Mouse (Mus musculus) CD4-positive helper T cell, adult 2 months (primary cell): ENCODE data around the gene Fnip2.
"Not testable (repeated sequence)": the region's sequence is repeated elsewhere in the genome, so short reads cannot be mapped to it uniquely, and the experiment has no call there.

Experiments used
- DNase-seq: peaks from one replicate; pipeline ENCODE4 v3.0.0-alpha.2; 2012; ENCODE audit warnings: low read depth, missing footprints, low spot score

The Fnip2 gene

GRCm38 (mm10) chr3:79478400-79478799, 89.2 kb downstream of the Fnip2 start:
- DNase-seq, result no peak

DNA sequence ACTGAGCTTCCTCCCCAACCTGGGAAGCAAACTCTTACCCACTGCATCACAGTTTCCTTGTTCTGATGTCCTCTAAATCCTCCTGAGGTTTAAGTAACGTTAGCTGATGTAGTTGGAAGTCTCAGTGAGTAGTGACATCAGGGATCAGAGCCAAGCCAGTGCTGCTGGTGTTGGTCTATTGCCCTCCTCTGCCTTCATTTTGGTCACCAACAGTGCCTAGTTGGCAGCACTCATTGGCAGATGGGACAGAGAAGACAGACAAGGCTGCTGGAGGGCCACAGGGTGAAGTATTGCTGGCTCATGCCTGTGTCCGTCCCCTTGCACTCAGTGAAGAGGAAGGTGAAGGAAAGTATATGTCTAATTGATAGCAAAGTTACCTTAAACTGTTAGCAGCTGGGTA, 91.6 kb downstream of the Fnip2 start:
- no peak for DNase-seq

- no peak for DNase-seq
Measured at GRCm38 (mm10) chr3:79474911-79475310, 92.7 kb downstream of the Fnip2 start.

DNA sequence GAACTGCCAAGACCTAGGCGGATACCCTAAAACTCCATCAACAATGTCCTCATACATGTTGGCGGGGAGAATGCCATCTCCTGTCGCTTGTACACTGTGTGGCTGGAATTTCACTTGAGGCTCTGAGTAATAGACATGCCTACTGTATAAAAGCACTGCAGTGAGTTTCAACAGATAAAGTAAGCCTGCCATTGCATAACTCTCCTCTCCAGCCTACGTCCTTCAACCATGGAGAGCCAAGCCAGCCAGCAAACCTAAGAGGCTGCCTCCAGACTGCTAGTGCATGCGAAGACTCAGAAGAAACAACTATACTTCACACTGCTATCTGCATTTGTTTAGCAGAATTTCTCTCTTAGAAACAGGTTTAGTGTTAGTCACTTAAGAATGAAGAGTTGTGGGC, 95.2 kb downstream of the Fnip2 start:
- no peak for DNase-seq

DNA sequence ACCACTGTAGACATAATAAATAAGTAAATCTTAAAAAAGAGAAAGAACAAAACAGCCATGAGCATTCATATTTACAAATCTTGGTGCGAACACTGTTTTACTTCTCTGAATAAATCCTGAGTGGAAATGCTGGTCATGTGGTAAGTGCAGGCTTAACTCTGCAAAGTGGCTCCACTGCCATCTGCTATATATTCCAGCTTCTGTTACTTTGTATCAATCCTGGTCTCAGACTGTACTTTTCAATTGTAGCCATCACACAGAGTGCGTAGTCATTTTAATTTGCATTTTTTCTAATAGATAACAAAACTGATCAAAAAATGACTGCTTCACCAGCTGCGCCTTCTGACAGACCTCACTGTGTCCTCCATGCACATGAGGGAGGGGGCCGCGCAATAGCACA, 98.2 kb downstream of the Fnip2 start:
- DNase-seq, result no peak

DNA sequence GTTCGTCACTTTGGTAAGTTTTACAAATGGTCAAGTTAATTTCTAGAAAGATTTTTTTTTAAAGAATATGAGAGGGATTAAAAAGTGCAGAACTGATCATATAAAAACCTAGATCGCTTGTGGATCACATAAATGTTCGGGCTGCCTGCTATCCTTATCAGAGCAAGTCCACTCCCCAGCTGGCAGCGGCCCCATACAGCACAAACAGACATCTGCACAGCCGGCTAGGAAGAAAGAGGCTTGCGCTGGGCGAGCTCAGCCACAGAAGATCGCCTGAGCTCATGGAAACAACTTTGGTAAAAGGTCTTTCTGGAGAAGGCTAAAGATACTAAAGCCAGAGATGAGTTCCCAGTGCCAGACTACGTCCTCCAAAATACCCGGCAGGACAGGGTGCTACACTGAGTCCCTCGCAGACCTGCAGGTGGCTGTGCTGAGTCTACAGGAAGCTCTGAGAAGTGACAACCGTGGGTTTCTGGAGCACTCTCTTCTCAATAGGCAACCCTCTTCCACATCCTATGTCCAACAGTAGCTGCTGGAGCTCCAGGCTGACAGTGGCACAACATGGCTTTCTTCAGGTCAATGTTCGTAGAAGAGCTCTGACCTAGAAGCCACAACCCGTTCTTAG, 108.8 kb downstream of the Fnip2 start:
- DNase-seq, result no peak

- no peak for DNase-seq
Measured at GRCm38 (mm10) chr3:79455761-79456160, 111.8 kb downstream of the Fnip2 start.

DNA sequence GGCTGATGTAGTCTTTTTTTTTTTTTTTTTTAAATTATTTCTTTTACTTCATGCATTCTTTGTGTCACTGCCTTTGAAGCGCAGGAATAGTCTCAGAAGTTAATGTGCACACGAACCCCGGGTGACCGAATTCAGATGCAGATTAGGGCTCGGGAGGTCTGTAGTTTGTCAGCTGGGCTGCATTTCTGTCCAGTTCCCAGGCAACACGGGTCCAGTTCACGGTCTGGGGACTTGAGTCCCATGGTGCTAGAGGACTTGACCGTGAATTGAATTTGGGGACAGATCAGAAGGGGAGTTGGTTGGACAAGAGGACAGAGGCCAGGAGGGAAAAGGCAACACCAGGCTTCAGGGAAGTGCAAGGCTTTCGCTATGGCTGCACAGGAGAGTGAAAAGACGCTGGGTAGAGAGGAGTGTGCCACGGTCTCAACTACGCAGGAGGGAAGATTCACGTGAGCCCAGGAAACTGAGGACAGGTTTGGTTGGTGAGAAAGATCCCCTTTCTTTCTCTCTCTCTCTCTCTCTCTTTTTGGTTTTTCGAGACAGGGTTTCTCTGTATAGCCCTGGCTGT, 114.8 kb downstream of the Fnip2 start:
- no peak for DNase-seq

DNA sequence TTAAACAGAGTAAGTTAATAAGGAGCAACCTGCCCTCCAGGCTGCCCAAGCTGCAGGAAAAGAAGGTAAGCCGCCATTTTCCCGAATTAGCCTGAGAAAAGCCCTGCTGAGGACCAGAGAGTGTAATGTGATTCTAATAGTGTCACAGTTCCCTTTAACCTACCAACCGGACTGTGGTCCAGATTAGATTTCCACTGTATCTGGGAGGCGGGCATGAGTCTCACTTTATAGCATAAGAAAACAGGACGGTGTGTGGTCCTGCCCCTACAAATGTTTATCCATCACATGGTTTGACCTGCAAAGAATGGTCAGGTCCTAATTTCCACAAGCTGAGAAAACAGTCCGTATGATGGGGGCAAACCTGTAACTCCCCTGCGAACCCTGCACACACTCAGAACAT, 118.2 kb downstream of the Fnip2 start:
- no peak for DNase-seq

DNA sequence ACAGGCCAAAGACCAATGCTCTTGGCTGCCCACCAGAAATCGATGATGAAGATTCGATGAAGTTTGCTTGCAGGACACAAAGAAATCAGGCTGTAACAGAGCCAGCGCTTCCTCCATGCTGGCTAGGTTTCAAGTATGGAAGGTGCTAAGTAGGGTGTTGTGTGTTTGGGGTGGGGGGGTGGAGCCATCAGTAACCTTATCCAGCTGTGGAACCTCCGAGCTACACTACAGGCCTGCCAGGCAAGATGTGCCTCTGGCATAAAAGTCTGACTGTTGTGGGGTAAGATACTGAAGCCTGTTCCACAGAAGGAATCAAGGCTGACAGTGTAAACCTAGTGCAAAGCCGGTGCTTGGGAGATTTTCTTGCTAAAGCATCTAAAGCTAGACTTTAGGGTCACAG, 119.2 kb downstream of the Fnip2 start:
- DNase-seq, result no peak

GRCm38 (mm10) chr3:79446648-79447047, 120.9 kb downstream of the Fnip2 start:
- not testable (repeated sequence) for DNase-seq

DNA sequence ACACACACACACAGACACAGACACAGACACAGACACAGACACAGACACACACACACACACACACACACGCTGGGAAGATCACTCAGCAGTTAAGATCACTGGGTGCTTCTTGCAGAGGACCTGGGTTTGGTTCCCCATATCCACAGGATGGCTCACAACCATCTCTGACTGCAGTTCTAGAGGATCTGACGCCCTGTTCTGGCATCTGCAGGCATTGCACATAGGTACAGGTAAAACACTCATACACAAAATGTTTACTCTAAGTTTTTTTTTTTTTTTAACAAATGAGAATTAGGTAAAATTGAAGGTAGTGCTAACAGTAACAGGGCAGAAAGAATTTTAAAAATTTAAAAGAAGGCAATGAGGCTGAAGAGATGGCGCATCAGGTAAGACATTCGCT, 121.5 kb downstream of the Fnip2 start:
- no peak for DNase-seq

- no peak for DNase-seq
Measured at GRCm38 (mm10) chr3:79445041-79445440, 122.6 kb downstream of the Fnip2 start.

DNA sequence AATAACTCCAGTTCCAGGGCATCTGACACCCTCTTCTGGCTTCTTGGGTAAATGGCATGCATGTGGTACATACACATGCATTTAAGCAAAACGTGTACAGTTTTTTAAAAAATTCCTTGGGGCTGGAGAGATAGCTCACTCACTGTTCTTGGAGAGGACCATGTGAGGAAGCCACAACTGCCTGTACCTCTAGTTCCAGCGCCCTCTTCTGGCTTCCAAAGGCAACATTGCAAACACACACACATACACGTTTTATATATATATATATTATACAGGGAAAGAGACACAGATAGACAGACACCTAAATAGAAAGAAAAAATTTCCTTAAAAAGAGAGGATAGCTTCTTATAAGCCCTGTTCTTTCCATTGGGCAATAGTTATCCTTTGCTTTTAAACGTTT, 123.7 kb downstream of the Fnip2 start:
- DNase-seq, result no peak

GRCm38 (mm10) chr3:79440976-79441491, 126.6 kb downstream of the Fnip2 start:
- no peak for DNase-seq

DNA sequence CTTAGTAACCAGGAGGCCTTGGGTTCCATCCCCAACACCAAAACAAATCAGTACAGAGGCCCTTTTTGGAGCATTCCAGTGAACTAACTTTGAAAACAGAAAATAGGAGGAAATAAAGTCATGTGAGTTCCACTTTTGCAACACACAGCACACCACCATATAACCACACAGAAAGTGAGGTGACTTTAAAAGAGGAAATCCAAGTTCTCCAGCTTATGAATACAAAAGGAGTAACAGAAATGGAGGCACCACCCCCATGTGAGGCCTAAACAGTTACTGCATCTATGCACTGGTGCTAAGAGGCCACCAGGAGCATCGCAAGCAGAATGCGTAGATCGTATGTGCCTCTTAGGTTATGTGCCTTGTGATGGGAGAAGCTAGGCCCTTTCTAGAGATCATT, 129.3 kb downstream of the Fnip2 start:
- DNase-seq, result no peak

GRCm38 (mm10) chr3:79436186-79436585, 131.4 kb downstream of the Fnip2 start:
- no peak for DNase-seq

DNA sequence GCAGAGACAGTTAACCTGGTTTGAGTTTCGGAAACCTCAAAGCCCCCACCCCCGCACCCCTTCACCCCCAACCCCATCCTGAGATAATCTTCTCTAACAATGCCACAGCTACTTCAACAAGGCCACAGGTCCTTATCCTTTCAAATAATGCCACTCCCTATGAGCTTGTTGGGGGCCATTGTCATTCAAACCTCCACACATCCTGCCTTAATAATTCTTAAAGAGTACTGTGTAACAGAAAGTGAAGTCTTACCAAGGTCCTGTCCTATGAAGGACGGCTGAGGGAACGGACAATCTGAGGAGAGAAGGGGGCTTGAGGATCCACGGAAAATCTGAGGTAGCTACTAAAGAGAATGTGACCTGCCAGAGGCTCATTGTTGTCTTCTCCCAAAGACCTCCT, 132.6 kb downstream of the Fnip2 start:
- no peak for DNase-seq

DNA sequence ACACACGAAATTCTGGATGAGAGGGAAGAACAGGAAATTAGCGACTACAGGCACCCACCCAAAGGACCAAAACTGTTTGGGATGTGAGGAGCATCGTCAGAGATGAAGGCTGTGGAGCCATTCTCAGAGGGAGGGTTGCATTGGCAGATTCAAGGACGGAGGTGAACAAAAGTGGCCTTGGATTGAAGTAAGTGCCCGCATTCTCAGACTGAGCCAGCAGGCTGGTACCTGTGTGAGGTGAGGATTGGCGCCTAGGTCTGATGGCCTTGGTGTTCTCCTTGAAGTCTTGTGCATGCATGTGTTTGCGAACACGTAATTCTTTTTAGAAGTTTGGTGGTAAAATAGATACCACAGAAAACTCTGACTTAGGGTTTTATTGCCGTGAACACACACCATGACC, 133.2 kb downstream of the Fnip2 start:
- DNase-seq, result no peak

GRCm38 (mm10) chr3:79433593-79433992, 134.0 kb downstream of the Fnip2 start:
- no peak for DNase-seq

- no peak for DNase-seq
Measured at GRCm38 (mm10) chr3:79425441-79425840, 142.2 kb downstream of the Fnip2 start.

DNA sequence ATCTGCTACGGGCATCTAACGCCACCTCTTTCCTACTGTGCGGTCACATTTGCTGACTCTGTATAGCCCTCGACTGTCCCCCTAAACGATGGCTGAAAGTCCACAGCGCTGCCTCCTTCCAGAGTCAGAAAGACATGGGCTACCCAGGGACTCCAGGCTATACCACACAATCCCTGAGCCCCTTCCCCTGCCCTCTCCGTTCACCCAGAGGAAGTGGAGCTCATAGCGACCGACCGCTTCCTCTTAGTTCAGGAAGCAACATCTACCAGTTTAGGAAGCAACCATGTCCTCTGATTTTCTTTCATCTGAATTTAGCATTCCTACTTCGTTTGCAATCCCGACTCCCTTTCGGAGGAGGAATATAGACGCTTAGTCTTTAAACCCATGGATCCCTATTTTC, 148.7 kb downstream of the Fnip2 start:
- no peak for DNase-seq

GRCm38 (mm10) chr3:79416944-79417680, 150.5 kb downstream of the Fnip2 start:
- DNase-seq, result no peak
